Mouse (Mus musculus) left cerebral cortex, postnatal 25 days (tissue): Measurements from ENCODE around the gene Chrng. TPM values are rescaled to one million over a fixed set of nuclear protein-coding genes. Genes with fewer than 3 reads are reported as not detected.

Experiments
- DNase-seq, 2 experiments: peaks; one replicate each; pipeline ENCODE4 v3.0.0; 2022; ENCODE audit warnings: low spot score in 2 of 2, mixed read lengths in 1 of 2
- intact Hi-C: fragments of 180-260 bp; cut with DNase I; formaldehyde crosslinking; loops from one replicate; pipeline ENCODE4 v1.15.1; 2025
- total RNA-seq, 2 experiments: library from RNA; stranded (reverse); gene quantifications; 2 replicates each; pipeline ENCODE4 v1.2.3; 2021

Gene Chrng
- not detected for total RNA-seq

DNA sequence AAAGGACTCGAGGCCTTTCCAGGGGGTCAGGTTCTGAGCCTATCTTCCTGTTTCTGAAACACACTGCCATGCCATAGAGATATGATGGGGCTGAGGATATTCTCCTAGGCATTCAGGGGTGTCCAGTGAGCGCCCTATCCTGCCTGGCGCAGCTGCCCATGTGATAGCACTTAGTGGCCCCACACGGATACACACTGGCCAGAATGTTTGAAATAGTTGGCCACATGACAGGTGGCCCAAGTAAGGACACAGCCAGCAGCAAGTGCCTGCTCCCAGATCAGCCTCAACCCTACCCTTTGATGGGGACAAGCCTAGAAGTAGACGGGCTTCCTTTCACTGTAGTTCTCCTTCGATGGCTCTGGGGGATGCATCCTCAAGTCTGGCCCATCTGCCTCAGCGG is at the start of gene Chrng:
Gene Chrng, plus strand, starts transcription at position 193 of the 400 bp plus-strand sequence.
- intact Hi-C loops, result no loop called here
- no peak for DNase-seq

DNA sequence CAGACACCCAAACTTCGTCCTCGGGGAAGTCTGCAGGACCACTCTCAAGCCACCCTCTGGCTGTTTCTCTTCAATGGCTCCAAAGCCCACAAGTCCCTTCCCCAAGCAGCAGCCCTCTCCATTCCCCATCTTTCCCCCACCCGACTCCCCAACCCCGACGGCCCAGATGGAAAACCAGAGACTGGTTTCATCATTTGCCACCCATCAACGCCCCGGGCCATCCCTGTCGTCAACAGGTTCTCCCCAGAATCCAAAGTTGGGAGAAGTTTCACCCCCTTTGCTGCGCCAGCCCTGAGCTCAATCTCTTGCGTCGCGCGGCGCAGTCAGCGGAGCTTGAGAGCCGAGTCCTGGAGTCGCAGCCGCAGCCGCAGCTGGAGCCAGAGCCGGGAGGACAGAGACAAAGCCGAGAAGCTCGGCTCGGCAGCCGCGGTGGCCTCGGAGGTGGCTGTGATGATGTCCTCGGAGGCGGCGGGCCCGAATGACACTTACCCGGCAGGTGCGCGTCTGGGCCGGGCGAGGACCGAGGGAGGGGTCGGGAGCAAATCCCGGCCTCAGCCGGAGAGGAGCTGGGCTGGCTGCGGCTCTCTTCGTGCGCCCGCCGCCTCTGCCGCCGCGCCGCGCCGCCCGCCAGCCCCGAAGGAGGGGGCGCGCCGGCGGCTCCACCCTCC is 48.8 kb upstream of the Chrng start:
- intact Hi-C loops, result no loop called here
- DNase-seq, result peak in 1 of 2 experiments; percentile 11

DNA sequence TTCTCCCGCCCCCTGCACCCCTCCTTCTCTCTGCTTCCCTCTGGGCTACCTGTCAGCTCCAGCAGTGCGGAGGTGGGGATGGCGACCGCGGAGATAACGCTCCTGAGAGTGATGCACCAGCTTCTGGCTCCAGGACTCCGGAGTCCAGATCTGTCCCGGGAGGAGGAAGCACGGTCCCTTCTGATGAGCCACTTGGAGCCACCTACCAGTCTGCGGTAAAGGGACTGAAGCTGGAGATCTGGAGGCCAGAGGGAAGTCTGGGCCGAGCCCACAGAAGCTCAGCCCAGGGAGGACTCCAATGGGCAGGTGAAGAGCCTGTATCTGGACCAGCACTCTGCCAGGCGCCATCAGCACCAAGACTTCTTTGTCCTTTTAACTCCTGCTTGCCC is 48.3 kb upstream of the Chrng start, which contains the start of gene Ecel1:
Gene Ecel1, minus strand, starts transcription at position 323 of the 389 bp plus-strand sequence.
- DNase-seq, result no peak
- intact Hi-C loops, result no loop called here

DNA sequence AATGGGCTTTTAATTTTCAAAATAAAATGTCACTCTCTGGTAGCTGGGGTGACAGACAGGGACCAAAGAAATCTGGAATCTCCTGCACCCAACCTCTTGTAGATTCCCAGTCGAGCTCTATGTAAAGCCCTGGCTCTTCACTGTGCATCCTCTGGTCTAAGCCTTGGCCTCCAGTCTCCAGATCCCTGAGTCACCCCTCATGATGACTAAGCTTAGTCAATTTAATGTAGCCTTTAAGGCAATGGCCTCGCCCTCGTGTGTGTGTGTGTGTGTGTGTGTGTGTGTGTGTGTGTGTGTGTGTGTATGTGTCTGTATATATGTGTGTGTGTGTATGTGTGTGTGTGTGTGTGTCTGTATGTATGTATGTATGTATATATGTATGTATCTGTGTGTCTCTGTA is 45.1 kb upstream of the Chrng start:
- DNase-seq, result no peak
- intact Hi-C loops, result no loop called here

DNA sequence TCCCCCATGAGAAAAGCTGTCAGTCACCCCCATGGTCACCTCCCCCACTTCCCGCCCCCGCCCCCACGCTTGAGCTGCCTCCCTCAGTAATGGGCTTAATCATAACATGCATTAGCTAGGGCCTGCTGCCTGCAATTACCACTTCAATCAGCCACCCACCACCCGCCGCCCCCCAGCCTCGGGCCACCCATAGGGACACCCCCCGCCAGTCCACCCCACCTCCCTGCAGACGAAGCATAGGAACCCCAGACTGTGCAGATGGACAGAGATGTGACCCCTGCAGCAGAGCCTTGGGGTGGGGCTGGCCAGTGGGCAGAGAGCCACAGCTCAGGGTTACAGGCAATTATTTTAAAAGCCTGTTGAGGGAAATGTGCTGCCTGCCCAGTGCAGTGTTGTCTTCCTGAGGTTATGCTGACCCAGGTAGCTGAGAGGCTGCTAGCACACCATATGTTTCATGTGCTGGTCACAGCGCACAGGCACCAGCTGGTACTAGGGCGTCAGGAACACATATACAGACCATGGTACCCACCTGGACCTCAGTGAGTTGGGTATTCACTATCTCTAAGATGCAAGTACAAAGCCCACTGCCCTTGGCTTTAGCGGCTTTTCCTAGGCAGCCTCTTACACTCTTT is 40.2 kb upstream of the Chrng start:
- DNase-seq, result no peak
- intact Hi-C loops, result no loop called here

DNA sequence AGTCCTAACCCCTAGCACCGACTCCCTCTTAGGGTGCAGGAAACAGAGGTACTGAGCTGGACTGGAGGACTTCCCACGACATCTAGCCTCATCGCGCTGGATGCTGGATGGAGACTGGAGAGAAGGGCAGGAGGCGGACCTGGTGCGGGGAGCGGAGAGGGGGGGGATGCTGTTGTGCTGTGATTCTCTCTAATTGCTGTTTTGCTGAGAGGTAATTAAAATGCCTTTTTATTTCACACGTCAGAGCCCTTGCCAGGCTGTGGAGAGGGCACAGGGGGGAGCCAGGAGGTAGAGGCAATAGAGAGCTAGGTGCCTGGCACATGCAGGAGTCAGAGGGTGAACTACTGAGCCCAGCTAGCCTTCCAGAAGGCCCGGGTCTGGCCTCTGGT is 39.7 kb upstream of the Chrng start:
- no peak for DNase-seq
- intact Hi-C loops, result no loop called here

DNA sequence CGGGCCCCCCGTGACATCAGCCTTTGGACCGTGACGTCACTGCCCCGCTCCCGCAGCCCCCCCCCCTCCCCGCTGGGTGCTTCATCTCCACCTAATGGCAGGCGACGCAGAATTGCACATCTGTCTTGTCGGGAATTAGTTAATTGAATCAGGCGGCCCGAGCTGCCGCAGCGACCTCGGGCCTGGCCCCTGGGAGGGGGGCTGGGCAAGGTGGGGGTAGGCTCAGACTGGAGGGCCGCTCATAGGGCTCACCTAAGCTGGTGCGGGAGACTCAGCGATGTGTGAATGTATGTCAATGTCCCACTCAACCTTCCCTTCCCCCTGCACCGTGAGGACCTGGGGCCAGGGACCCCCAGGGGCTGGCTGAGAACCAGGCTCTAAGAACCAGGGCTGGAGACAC is 34.0 kb upstream of the Chrng start:
- intact Hi-C loops, result no loop called here
- no peak for DNase-seq

DNA sequence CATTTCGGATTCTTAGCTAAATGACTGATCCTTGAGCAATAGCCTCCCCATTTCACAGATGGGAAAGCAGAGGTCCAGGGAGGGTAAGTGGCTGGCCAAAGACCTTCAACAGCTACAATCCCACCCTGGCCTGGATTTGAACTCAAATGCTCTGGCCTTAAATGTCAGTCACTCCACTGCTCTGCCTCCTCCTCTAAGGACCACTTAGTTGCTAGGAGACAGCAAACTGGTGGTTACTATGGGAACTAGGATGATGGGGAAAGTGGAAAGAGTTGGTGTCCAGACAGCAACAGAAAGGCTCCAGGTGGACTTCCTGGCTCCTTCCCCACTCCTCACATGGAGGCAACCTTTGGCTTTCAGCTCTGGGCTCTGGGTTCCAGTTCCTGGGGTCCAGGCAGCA is 33.1 kb upstream of the Chrng start:
- intact Hi-C loops, result no loop called here
- DNase-seq, result no peak

DNA sequence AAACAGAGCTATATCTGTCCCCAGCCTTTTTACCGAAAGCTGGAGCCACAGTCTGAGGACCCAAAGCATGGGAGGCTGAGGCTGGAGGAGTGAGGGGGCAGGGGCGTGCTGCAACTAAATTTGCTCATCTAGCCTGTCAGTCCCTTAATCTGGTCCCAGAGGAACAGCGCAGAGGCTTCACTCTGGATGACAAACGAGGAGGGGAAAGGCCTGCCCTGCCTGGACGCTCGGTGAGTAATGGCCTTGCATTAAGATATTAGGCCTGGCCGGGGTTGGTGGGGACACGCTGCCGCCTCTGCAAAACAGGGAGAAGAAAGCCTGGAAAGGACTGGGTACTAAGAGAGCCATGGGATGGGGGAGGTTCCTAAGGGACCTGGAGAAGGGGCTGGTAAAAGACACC is 32.1 kb upstream of the Chrng start:
- intact Hi-C loops, result no loop called here
- peak in 1 of 2 experiments; percentile 20 for DNase-seq

DNA sequence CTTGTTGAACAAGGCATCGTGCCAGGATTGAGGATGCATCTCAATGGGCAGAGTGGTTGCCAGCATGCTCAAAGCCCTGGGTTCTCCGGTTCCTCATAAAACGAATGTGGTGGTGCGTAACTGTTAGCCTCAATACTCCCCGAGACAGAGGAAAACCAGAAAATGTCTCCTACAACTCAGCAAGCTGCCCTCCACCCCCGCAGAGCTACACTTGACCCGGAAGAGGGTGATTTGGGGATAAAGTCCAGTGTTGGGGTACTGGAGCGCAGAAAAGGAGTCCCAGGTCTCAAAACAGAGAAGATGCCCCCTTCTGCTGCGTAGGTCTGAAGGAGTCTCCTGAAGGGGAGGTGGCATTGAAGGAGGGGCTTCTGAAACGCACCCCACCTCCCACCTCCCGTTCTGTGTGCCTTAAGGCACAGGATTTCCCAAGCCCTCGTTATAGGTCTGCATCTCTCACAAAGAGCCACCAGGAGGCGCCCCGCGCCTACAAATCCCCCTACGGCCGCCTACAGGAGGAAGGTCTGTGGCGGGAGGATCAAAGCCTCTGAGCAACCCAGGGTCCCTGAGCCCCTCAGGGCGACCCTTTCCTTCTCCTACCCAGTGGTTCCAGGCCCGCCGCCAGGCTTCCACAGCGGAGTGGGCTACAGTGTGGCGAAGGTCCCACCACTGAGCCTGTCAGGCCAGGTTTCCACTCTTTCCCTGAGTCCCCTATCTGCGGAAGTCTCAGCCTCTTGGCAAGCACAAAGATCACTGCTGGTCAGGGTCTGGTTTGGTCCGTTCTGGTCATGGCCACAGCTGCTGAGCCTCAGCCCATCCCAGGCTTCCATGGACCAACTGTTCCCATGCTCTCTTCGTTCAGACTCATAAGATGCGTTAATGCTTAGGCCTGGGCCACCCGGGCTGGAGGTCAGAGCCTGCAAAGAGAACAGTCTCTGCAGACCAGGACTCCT is 30.2 kb upstream of the Chrng start:
- peak; percentile 54 to 55 for DNase-seq
- intact Hi-C loops, result no loop called here

DNA sequence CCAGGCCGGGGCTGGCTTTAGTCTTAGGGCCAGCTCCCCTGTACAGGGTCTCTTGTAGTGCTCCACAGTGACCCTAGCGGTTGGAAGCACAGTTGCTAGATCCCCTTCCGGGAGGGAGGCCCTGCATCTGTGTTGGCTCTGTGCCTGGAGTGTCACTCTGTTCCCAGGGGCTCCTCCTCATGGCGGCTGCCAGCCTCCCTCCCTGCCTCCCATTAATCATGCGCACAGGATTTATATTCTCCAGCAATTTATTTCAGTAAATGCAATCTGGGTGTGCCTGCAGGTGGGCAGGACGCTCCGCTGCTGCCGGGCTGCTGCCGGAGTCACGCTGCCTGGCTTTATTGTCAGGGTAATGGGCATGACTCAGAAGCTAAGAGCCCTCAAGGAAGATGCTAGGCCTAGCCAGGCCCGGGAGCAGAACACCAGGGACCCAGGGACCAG is 28.6 kb upstream of the Chrng start:
- intact Hi-C loops, result no loop called here
- DNase-seq, result peak; percentile 45 to 50

DNA sequence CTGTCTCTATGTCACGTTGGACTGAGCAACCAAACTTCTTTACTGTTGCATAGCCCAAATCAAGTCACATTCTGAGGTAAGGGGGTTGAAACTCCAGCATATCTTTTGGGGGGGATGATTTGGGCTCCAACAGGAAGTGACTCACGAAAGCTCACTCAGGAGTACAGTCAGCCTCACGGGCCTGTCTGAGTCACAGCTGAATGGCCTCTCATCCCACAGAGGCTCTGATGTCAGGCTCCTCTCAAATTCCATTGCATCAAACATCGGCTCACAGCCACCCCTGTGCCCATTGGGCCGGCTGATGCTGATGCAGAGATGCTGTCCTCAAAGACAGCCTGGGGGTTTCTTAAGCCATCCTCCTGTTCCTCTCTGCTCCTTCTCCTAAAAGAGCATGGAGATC is 23.6 kb upstream of the Chrng start:
- intact Hi-C loops, result no loop called here
- peak in 1 of 2 experiments; percentile 56 for DNase-seq

DNA sequence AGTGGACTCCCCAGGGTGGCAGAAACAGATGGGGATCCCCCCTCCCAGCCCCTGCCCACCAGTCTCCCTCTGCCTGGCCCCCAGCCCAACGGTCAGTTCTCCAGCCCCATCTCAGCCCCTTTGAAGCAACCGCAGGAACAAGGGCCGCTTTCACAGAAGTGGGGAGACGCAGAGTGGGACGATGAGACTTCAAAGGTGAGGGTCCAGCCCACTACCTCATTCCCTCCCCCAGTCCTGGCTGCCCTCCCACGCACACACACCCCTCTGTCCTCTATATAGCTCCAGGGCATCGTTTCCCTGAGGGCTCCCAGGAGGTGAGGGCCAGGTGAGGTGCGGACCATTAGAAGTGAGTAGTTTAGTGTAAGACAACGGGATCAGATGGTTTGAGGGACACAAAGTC is 21.4 kb upstream of the Chrng start, which contains the start of gene Prss56:
Gene Prss56, plus strand, starts transcription at position 301 of the 400 bp plus-strand sequence.
- DNase-seq, result no peak
- intact Hi-C loops, result no loop called here

DNA sequence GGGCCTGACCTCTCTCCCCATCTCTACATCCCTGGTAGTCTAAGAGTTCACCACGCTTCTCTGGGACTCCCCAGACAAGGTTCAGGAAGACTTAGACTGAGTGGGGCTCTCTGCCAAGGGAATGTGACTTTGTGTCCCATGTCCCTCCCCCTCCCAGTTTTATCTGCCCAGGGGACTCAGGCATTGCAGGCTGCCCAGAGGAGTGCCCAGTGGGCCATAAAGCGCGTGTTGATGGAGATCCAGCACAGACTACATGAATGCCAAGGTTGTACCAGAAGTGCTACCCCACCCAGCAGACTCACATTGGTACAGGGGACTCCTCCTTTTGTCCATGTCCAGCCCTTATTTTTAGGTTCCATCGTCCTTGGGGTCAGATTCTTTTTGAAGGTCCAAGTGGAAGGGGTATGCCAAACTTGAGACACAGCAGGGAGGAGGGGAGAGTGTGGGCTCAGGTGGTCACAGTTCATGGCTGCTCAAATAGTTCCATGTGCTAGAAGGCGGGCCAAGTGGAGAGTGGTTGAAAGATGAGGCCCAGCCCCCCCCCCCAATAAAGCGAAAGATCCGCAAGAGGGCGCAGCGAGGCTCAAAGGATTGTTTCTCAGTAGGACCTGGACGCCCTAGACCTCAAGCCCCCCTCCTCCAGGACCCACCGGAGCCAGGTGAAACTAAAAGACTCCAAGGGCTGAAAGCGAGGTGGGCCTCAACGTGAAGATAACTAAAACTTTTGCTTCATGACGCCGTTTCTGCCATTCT is 20.3 kb upstream of the Chrng start:
- DNase-seq, result no peak
- intact Hi-C loops, result no loop called here

DNA sequence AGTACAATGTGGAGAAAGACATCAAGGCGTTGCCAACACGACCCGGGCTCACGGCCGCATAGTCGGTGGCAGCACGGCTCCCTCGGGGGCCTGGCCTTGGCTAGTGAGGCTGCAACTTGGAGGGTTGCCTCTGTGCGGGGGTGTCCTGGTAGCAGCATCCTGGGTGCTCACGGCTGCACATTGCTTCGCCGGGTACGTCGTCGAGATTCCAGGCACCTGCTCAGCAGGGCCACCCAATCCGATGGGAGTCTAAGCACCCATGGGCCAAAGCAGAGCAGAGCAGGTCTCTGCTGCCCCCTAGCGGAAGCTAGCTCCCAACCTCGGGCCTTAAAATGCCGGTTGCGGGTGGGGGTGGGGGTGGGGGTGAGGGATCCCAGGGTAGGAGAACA is 19.7 kb upstream of the Chrng start:
- intact Hi-C loops, result loop anchor here (1.0 kb wide), 1 partner anchor 566 kb away; no protein-coding TSS in a partner anchor
- DNase-seq, result peak; percentile 72 to 75

DNA sequence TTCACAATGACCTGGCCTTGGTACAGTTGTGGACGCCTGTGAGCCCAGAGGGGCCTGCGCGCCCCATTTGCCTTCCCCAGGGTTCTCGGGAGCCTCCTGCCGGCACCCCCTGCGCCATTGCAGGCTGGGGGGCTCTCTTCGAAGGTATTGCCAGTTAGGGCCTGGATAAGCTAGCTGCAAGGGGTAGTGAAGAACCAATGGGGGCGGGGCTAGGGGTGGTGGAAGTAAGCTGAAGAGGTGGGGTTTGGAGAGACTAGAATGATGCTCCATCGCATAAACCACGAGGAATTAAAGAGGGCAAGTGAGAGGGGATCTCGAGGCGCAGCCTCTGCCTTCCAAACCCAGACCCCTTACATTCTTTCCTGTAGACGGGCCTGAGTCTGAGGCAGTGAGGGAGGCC is 18.9 kb upstream of the Chrng start:
- DNase-seq, result no peak
- intact Hi-C loops, result loop anchor here (1.0 kb wide), 1 partner anchor 567 kb away; no protein-coding TSS in a partner anchor

DNA sequence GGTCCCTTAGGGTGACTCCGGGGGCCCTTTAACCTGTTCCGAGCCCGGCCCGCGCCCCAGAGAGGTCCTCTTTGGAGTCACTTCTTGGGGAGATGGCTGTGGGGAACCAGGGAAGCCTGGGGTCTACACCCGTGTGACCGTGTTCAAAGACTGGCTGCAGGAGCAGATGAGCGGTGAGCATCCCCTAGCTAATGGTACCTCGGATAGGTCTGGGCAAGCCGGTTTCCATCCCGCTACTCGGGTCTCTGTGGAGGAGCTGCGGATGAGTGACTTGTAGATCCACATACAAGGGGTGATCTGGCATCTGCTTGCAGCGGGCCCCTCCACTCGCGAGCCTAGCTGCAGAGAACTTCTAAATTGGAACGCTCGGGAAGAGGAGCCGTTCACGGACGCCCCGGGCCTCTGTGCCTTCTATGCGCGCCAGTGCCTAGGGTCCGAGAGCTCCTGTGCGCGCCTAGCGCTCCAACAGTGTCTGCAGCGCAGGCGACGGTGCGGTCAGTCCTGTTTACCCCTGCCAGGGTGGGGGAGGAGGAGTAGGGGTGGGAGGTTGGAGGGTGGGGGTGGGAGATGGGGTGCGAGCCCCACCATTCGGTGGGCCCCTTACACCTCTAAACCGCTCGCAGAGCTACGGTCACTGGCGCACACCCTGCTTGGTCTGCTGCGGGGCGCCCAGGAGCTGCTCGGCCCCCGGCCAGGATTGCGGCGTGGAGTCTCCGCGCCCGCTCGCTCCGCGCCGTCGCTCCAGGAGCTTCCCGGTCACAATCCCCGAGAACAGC is 18.0 kb upstream of the Chrng start:
- intact Hi-C loops, result loop anchor here (1.0 to 2.0 kb wide), 3 partner anchors 88 to 536 kb away; no protein-coding TSS in a partner anchor

DNA sequence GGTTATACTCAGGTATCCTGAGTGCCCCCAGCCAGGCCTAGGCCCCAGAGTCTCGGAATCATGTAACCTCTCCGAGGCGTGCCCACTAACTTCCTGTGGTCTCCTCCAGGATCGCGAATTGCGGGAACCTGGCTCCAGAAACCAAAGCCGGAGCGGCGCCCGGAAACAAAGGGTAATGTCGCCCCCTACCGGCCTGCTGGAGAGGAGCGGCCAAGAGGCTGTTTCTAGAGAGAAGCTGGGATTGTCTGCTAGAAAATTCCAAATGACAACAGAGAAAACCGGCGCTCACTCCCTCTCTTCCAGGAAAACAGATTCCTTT is 17.5 kb upstream of the Chrng start:
- DNase-seq, result peak; percentile 70 to 77
- intact Hi-C loops, result loop anchor here (1.0 to 2.0 kb wide), 3 partner anchors 89 to 537 kb away; no protein-coding TSS in a partner anchor

More for the DNA sequence above, 18.0 kb upstream of the Chrng start:
- no peak for DNase-seq

DNA sequence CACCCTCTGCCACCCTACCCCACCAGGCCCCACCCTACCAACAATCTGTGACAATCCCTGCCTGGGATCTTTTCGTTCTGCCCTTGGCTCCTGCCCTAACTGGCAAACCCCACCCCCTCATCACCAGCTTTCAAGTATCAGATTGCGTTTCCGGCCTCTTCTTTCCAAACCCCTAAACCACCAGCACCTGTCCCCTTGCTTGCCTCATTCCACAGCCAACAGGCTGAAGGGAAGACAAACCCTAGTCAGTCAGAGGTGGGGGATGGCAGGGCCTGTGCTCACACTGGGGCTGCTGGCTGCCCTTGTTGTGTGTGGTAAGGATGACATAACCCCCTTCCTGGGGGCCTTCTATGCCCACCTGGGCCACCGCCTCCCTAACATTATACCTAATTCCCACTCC is 14.0 kb upstream of the Chrng start, which contains the start of gene Chrnd:
Gene Chrnd, plus strand, starts transcription at position 179 of the 400 bp plus-strand sequence.
- intact Hi-C loops, result no loop called here
- no peak for DNase-seq
